Mouse (Mus musculus): ENCODE measurements around the gene Fgfr4. TPM values are rescaled to one million over a fixed set of nuclear protein-coding genes. Genes with fewer than 3 reads are reported as not detected.
A peak's percentile ranks its signal among the peaks of the same experiment; 100 is the strongest.

Fgfr4 gene
- total and polyA plus RNA-seq, 2 experiments from 2014 or later: 0.11 TPM; not detected in 1

DNA sequence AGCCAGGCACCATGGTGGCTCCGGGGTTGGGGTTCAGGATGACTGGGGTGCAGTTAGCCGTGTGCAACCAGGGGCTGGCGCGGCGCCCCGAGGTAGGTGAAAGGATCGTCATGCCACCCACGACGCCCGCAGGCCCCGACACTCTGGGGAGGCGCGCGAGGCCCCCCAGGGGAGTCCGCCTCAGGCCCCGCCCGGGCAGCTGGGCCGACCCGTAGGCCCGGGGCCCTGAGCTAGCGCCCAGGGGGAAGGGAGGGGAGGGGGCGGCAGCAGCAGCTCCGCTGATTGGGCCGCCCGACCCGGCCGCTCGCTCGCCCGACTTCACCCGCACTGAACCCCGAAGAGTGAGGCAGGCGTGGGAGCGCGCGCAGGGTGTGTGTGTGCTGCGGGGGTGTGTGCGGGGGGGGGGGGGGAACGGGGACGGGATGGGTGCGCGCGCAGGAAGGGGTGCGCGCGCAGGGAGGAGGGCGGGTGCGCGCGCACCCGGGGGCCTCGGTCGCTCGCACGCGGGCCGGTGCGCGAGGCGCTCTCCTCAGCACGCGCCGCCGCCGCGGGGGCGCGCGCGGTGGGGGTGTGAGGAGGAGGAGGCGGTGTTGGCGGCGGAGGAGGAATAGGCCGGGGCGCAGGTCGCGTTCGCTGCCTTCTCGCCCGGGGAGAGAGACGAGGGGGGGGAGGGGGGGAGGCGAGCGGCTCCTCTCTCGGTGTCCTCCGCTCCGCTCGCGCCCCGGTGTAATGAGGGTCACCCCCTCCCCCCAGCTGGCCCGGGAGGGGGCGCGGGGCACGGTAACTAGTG lies 59.0 kb downstream of the Fgfr4 start:
- WGBS: under 1% methylated on average over 32 of the region's 93 CpGs
- ATAC-seq (ENCODE audit: insufficient read depth, low read depth): peak; percentile 77
- Histone ChIP-seq H3K9ac (replicated peaks; ENCODE audit: low read depth, low read length) (peak overlapping the region; percentile 95), H3K4me2 (ENCODE audit: low read depth, low read length) (peak overlapping the region; percentile 87), H3K9me3 (replicated peaks; ENCODE audit: control insufficient read depth, low read length) (no peaks in the 10 kb centered on the region), H3K36me3 (replicated peaks; ENCODE audit: control insufficient read depth, insufficient read depth, low read length) (peaks cover 13% of the 10 kb centered on the region), H3K4me3 (ENCODE audit: low read depth, low read length) (peak overlapping the region; percentile 80), H3K27ac (ENCODE audit: low read depth) (peak overlapping the region; percentile 98), H3K4me1 (ENCODE audit: control insufficient read depth, insufficient read depth) (peaks cover 32% of the 10 kb centered on the region), H3K27me3 (ENCODE audit: control insufficient read depth, insufficient read depth, low read length) (no peaks in the 10 kb centered on the region)
- peak; percentile 92 for DNase-seq (ENCODE audit: low spot score)
- TF ChIP-seq CTCF (IDR thresholded peaks at IDR 0.05; ENCODE audit: low read depth): no peak
- TF ChIP-seq EP300 (IDR thresholded peaks at IDR 0.05; ENCODE audit: low read depth): 0 out of 2 replicates have a peak, but pooled peaks have one; percentile 17

DNA sequence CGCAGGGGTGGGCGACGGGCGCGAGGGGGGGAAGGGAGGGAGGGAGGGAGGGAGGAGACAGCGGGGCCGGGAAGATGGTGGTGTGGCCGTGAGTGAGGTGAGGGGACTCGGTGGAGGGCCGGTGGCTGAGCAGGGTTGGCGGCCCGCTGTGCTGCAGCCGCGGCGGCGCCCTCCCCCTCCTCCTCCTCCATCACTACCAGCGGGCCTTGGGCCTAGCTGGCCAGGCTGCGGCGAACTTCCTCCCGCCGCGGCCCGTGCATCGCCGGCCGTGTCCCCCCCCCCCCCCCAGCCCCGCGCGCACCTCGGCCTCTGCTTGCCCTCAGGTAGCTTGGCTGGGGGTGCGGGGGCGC lies 59.5 kb downstream of the Fgfr4 start:
- WGBS: 0% methylated on average over 6 of the region's 32 CpGs
- peak overlapping the region; percentile 87 for H3K4me2 ChIP-seq (ENCODE audit: low read depth, low read length)

GRCm38 (mm10) chr13:55212361-55213137 lies 60.1 kb downstream of the Fgfr4 start:
- H3K4me2 ChIP-seq (ENCODE audit: low read depth, low read length): peak overlapping the region; percentile 87
- peak overlapping the region; percentile 80 for H3K4me3 ChIP-seq (ENCODE audit: low read depth, low read length)
- DNase-seq (ENCODE audit: low spot score): peak; percentile 66
- H3K27ac ChIP-seq (ENCODE audit: low read depth): peak overlapping the region; percentile 98
- H3K4me1 ChIP-seq (ENCODE audit: control insufficient read depth, insufficient read depth): peaks cover 34% of the 10 kb centered on the region
- no peaks in the 10 kb centered on the region for H3K9me3 ChIP-seq (replicated peaks; ENCODE audit: control insufficient read depth, low read length)
- TF ChIP-seq EP300 (IDR thresholded peaks at IDR 0.05; ENCODE audit: low read depth) (0 out of 2 replicates have a peak, but pooled peaks have one; percentile 29), CTCF (IDR thresholded peaks at IDR 0.05; ENCODE audit: low read depth) (no peak)
- no peak; the same call in 1 of the 2 replicates for ATAC-seq (ENCODE audit: insufficient read depth, low read depth)
- WGBS: under 1% methylated on average over 54 of the region's 58 CpGs
- H3K36me3 ChIP-seq (replicated peaks; ENCODE audit: control insufficient read depth, insufficient read depth, low read length): peaks cover 25% of the 10 kb centered on the region
- peak overlapping the region; percentile 95 for H3K9ac ChIP-seq (replicated peaks; ENCODE audit: low read depth, low read length)
- H3K27me3 ChIP-seq (ENCODE audit: control insufficient read depth, insufficient read depth, low read length): no peaks in the 10 kb centered on the region

More for the DNA sequence above, 59.5 kb downstream of the Fgfr4 start:
- Histone ChIP-seq H3K4me3 (ENCODE audit: low read depth, low read length) (peak overlapping the region; percentile 80), H3K27ac (ENCODE audit: low read depth) (peak overlapping the region; percentile 98), H3K36me3 (replicated peaks; ENCODE audit: control insufficient read depth, insufficient read depth, low read length) (peaks cover 19% of the 10 kb centered on the region), H3K4me1 (ENCODE audit: control insufficient read depth, insufficient read depth) (peaks cover 34% of the 10 kb centered on the region), H3K9ac (replicated peaks; ENCODE audit: low read depth, low read length) (peak overlapping the region; percentile 95), H3K27me3 (ENCODE audit: control insufficient read depth, insufficient read depth, low read length) (no peaks in the 10 kb centered on the region), H3K9me3 (replicated peaks; ENCODE audit: control insufficient read depth, low read length) (no peaks in the 10 kb centered on the region)
- no peak for TF ChIP-seq EP300 (IDR thresholded peaks at IDR 0.05; ENCODE audit: low read depth)
- no peak for TF ChIP-seq CTCF (IDR thresholded peaks at IDR 0.05; ENCODE audit: low read depth)
- ATAC-seq (ENCODE audit: insufficient read depth, low read depth) (peak; percentile 35), DNase-seq (ENCODE audit: low spot score) (peak; percentile 54)

DNA sequence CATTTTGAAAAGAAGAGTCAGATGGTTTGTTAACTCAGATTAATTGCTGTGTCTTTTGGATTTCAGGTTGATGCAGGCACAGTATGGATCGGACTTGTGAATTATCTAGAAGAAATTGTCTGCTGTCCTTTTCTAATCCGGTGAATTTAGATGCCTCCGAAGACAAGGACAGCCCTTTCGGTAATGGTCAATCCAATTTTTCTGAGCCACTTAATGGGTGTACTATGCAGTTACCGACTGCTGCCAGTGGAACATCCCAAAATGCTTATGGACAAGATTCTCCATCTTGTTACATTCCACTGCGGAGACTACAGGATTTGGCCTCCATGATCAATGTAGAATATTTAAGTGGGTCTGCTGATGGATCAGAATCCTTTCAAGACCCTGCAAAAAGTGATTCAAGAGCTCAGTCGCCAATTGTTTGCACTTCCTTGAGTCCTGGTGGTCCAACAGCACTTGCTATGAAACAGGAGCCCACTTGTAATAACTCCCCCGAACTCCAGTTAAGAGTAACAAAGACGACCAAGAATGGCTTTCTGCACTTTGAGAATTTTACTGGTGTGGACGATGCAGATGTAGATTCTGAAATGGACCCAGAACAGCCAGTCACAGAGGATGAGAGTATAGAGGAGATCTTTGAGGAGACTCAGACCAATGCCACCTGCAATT lies 60.8 kb downstream of the Fgfr4 start:
- Histone ChIP-seq H3K27ac (ENCODE audit: low read depth) (peak overlapping the region; percentile 98), H3K4me3 (ENCODE audit: low read depth, low read length) (peak overlapping the region; percentile 80), H3K9me3 (replicated peaks; ENCODE audit: control insufficient read depth, low read length) (no peaks in the 10 kb centered on the region), H3K27me3 (ENCODE audit: control insufficient read depth, insufficient read depth, low read length) (no peaks in the 10 kb centered on the region), H3K9ac (replicated peaks; ENCODE audit: low read depth, low read length) (peak overlapping the region; percentile 95), H3K4me1 (ENCODE audit: control insufficient read depth, insufficient read depth) (peaks cover 34% of the 10 kb centered on the region), H3K36me3 (replicated peaks; ENCODE audit: control insufficient read depth, insufficient read depth, low read length) (peaks cover 32% of the 10 kb centered on the region), H3K4me2 (ENCODE audit: low read depth, low read length) (peak overlapping the region; percentile 87)
- ATAC-seq (ENCODE audit: insufficient read depth, low read depth) (no peak), DNase-seq (ENCODE audit: low spot score) (no peak)
- TF ChIP-seq EP300 (IDR thresholded peaks at IDR 0.05; ENCODE audit: low read depth) (no peak), CTCF (IDR thresholded peaks at IDR 0.05; ENCODE audit: low read depth) (no peak)
- WGBS: 57% methylated on average over 10 of the region's 10 CpGs

Other genes with a start within 250 kb of the Fgfr4 start
- gene Unc5a, start 203.2 kb upstream of the Fgfr4 start, total RNA-seq (2014; rRNA removed; ENCODE audit: low replicate concordance): 3.7 and 5.5 TPM in 2 replicates
- 0.70 and 0.88 TPM in 2 replicates for gene Unc5a, start 203.2 kb upstream of the Fgfr4 start, polyA plus RNA-seq (2015; fragmentation: Nextera tagmentation; extraction: Ambion mirVana)
- gene Hk3, start 131.3 kb upstream of the Fgfr4 start, total RNA-seq (2014; rRNA removed; ENCODE audit: low replicate concordance): 0.38 and 1.0 TPM in 2 replicates
- gene Hk3, start 131.3 kb upstream of the Fgfr4 start, polyA plus RNA-seq (2015; fragmentation: Nextera tagmentation; extraction: Ambion mirVana): 0.38 and 0.62 TPM in 2 replicates
- gene Uimc1, start 52.3 kb upstream of the Fgfr4 start, total RNA-seq (2014; rRNA removed; ENCODE audit: low replicate concordance): 6.2 and 11.1 TPM in 2 replicates
- 12.5 and 13.9 TPM in 2 replicates for gene Uimc1, start 52.3 kb upstream of the Fgfr4 start, polyA plus RNA-seq (2015; fragmentation: Nextera tagmentation; extraction: Ambion mirVana)
- 13.3 and 21.0 TPM in 2 replicates for gene Zfp346, start 47.3 kb upstream of the Fgfr4 start, total RNA-seq (2014; rRNA removed; ENCODE audit: low replicate concordance)
- gene Zfp346, start 47.3 kb upstream of the Fgfr4 start, polyA plus RNA-seq (2015; fragmentation: Nextera tagmentation; extraction: Ambion mirVana): 11.7 and 13.4 TPM in 2 replicates
- gene Gm17617, start 19.1 kb upstream of the Fgfr4 start, total RNA-seq (2014; rRNA removed; ENCODE audit: low replicate concordance): not detected in 2 replicates
- not detected in 2 replicates for gene Gm17617, start 19.1 kb upstream of the Fgfr4 start, polyA plus RNA-seq (2015; fragmentation: Nextera tagmentation; extraction: Ambion mirVana)
- gene Nsd1, start 57.1 kb downstream of the Fgfr4 start, total RNA-seq (2014; rRNA removed; ENCODE audit: low replicate concordance): 49.3 and 75.1 TPM in 2 replicates
- 39.1 and 45.4 TPM in 2 replicates for gene Nsd1, start 57.1 kb downstream of the Fgfr4 start, polyA plus RNA-seq (2015; fragmentation: Nextera tagmentation; extraction: Ambion mirVana)
- gene Prelid1, start 167.9 kb downstream of the Fgfr4 start, total RNA-seq (2014; rRNA removed; ENCODE audit: low replicate concordance): 161 and 188 TPM in 2 replicates
- gene Prelid1, start 167.9 kb downstream of the Fgfr4 start, polyA plus RNA-seq (2015; fragmentation: Nextera tagmentation; extraction: Ambion mirVana): 192 and 196 TPM in 2 replicates
- 69.2 and 74.5 TPM in 2 replicates for gene Rab24, start 169.3 kb downstream of the Fgfr4 start, total RNA-seq (2014; rRNA removed; ENCODE audit: low replicate concordance)
- gene Rab24, start 169.3 kb downstream of the Fgfr4 start, polyA plus RNA-seq (2015; fragmentation: Nextera tagmentation; extraction: Ambion mirVana): 53.0 and 59.9 TPM in 2 replicates
- gene Mxd3, start 177.2 kb downstream of the Fgfr4 start, total RNA-seq (2014; rRNA removed; ENCODE audit: low replicate concordance): 24.8 and 33.1 TPM in 2 replicates
- 8.6 and 11.4 TPM in 2 replicates for gene Mxd3, start 177.2 kb downstream of the Fgfr4 start, polyA plus RNA-seq (2015; fragmentation: Nextera tagmentation; extraction: Ambion mirVana)
- gene Lman2, start 210.1 kb downstream of the Fgfr4 start, total RNA-seq (2014; rRNA removed; ENCODE audit: low replicate concordance): 89.3 and 100 TPM in 2 replicates
- gene Lman2, start 210.1 kb downstream of the Fgfr4 start, polyA plus RNA-seq (2015; fragmentation: Nextera tagmentation; extraction: Ambion mirVana): 41.3 and 42.4 TPM in 2 replicates
- gene Rgs14, start 217.1 kb downstream of the Fgfr4 start, total RNA-seq (2014; rRNA removed; ENCODE audit: low replicate concordance): 0.46 and 1.1 TPM in 2 replicates
- gene Rgs14, start 217.1 kb downstream of the Fgfr4 start, polyA plus RNA-seq (2015; fragmentation: Nextera tagmentation; extraction: Ambion mirVana): 0.30 and 0.32 TPM in 2 replicates
- not detected in 2 replicates for gene Slc34a1, start 245.5 kb downstream of the Fgfr4 start, total RNA-seq (2014; rRNA removed; ENCODE audit: low replicate concordance)
- not detected in 2 replicates for gene Slc34a1, start 245.5 kb downstream of the Fgfr4 start, polyA plus RNA-seq (2015; fragmentation: Nextera tagmentation; extraction: Ambion mirVana)

Measured in heart, postnatal 0 days (tissue).